Mouse (Mus musculus) right cerebral cortex, postnatal 14 days (tissue): ENCODE results near the gene Zbtb21.

Experiments used
- DNase-seq: peaks from one replicate; pipeline ENCODE4 v3.0.0; 2022

Gene Zbtb21

GRCm38 (mm10) chr16:97941844-97942243, 20.6 kb downstream of the Zbtb21 start:
- DNase-seq: no peak

- DNase-seq: no peak
Observed at GRCm38 (mm10) chr16:97940471-97940973, 21.9 kb downstream of the Zbtb21 start.

- DNase-seq: no peak
Observed at GRCm38 (mm10) chr16:97935815-97936214, 26.6 kb downstream of the Zbtb21 start.

GRCm38 (mm10) chr16:97930231-97930630, 32.2 kb downstream of the Zbtb21 start:
- DNase-seq: no peak

- no peak for DNase-seq
Observed at GRCm38 (mm10) chr16:97929520-97929919, 32.9 kb downstream of the Zbtb21 start.

- DNase-seq: no peak
Observed at GRCm38 (mm10) chr16:97927331-97927938, 35.0 kb downstream of the Zbtb21 start.

- no peak for DNase-seq
Observed at GRCm38 (mm10) chr16:97926381-97926780, 36.0 kb downstream of the Zbtb21 start.

GRCm38 (mm10) chr16:97925760-97926159, 36.7 kb downstream of the Zbtb21 start:
- DNase-seq: no peak

- no peak for DNase-seq
Observed at GRCm38 (mm10) chr16:97923700-97924099, 38.7 kb downstream of the Zbtb21 start.

- no peak for DNase-seq
Observed at GRCm38 (mm10) chr16:97922779-97923126, 39.7 kb downstream of the Zbtb21 start.

GRCm38 (mm10) chr16:97921961-97922778, 40.3 kb downstream of the Zbtb21 start:
- peak; percentile 84 for DNase-seq

- no peak for DNase-seq
Observed at GRCm38 (mm10) chr16:97920621-97921020, 41.8 kb downstream of the Zbtb21 start.

GRCm38 (mm10) chr16:97919793-97920192, 42.6 kb downstream of the Zbtb21 start:
- DNase-seq: no peak

- no peak for DNase-seq
Observed at GRCm38 (mm10) chr16:97912873-97913272, 49.5 kb downstream of the Zbtb21 start.

- no peak for DNase-seq
Observed at GRCm38 (mm10) chr16:97909356-97909755, 53.1 kb downstream of the Zbtb21 start.

- no peak for DNase-seq
Observed at GRCm38 (mm10) chr16:97907496-97907895, 54.9 kb downstream of the Zbtb21 start.

GRCm38 (mm10) chr16:97906337-97906736, 56.1 kb downstream of the Zbtb21 start:
- DNase-seq: no peak

GRCm38 (mm10) chr16:97905449-97905991, 56.9 kb downstream of the Zbtb21 start:
- DNase-seq: no peak

GRCm38 (mm10) chr16:97904035-97904434, 58.4 kb downstream of the Zbtb21 start:
- DNase-seq: no peak

GRCm38 (mm10) chr16:97897346-97898024, 64.9 kb downstream of the Zbtb21 start:
- no peak for DNase-seq
